Mouse (Mus musculus) midbrain, embryonic 12.5 days (tissue): ENCODE data around the gene Abhd12. TPM values are rescaled to one million over a fixed set of nuclear protein-coding genes. Genes with fewer than 3 reads are reported as not detected.

Experiments
- ATAC-seq: fragments of 200-750 bp; cut with Nextera tagmentation; 2 replicates; pipeline ENCODE4 v1.8.0; 2017; ENCODE audit warnings: low read depth, moderate TSS enrichment, moderate library complexity; ENCODE audit not compliant: low FRiP score
- H3K27ac ChIP-seq: fragments of 300-500 bp; sonication (generic); replicated peaks from 2 replicates; pipeline ENCODE4 v1.5.1; 2016; ENCODE audit warnings: mild to moderate bottlenecking
- H3K27me3 ChIP-seq: fragments of 300-500 bp; sonication (generic); 2 replicates; pipeline ENCODE4 v1.6.1; 2016; ENCODE audit warnings: mild to moderate bottlenecking
- H3K36me3 ChIP-seq: fragments of 300-500 bp; sonication (generic); 2 replicates; pipeline ENCODE4 v1.6.1; 2016
- H3K4me1 ChIP-seq: fragments of 300-500 bp; sonication (generic); 2 replicates; pipeline ENCODE4 v1.6.1; 2016
- H3K4me2 ChIP-seq: fragments of 300-500 bp; sonication (generic); replicated peaks from 2 replicates; pipeline ENCODE4 v1.6.1; 2016; ENCODE audit warnings: mild to moderate bottlenecking, moderate library complexity
- H3K4me3 ChIP-seq: fragments of 300-500 bp; sonication (generic); 2 replicates; pipeline ENCODE4 v1.5.1; 2016; ENCODE audit warnings: mild to moderate bottlenecking
- H3K9ac ChIP-seq: fragments of 300-500 bp; sonication (generic); replicated peaks from 2 replicates; pipeline ENCODE4 v1.6.1; 2016; ENCODE audit warnings: mild to moderate bottlenecking, moderate library complexity
- H3K9me3 ChIP-seq: fragments of 300-500 bp; sonication (generic); 2 replicates; pipeline ENCODE4 v1.6.1; 2016; ENCODE audit warnings: mild to moderate bottlenecking
- WGBS: fragments of 180-500 bp; shearing (Covaris S2); methylation state at CpG from one replicate; pipeline ENCODE4 v1.1.7; 2016; 5-methylcytosine and 5-hydroxymethylcytosine counted together
- polyA plus RNA-seq: library from polyadenylated mRNA; unstranded; fragments of >200 nt; fragmentation: Nextera tagmentation; extraction: Ambion mirVana; gene quantifications from 2 replicates; pipeline ENCODE4 v1.2.1, GENCODE M21; 2016

Gene Abhd12
- polyA plus RNA-seq, 1 experiment from 2014 or later = 65.5 TPM

- peak within 1 kb of the TSS; percentile 92 for H3K4me3 ChIP-seq
- peak within 1 kb of the TSS; percentile 92 for H3K9ac ChIP-seq
- ATAC-seq = no peak
- H3K4me1 ChIP-seq = peaks cover 19% of the 10 kb centered on the region
- no peaks in the 10 kb centered on the region for H3K27me3 ChIP-seq
- peak within 1 kb of the TSS; percentile 89 for H3K27ac ChIP-seq
- 41% methylated on average over 9 of the region's 9 CpGs for WGBS
- peak within 1 kb of the TSS; percentile 89 for H3K4me2 ChIP-seq
- H3K36me3 ChIP-seq = peaks cover 7% of the 10 kb centered on the region; the same call in 1 of the 2 replicates
- H3K9me3 ChIP-seq = no peaks in the 10 kb centered on the region
These were observed 452 bp upstream of the Abhd12 start, which contains the start of gene Gins1 for GRCm38 (mm10) chr2:150904936-150905450. TSS of gene Gins1 (plus strand) at chr2:150905400.

GRCm38 (mm10) chr2:150902347-150902746 is 2.2 kb downstream of the Abhd12 start:
- no peak overlapping the region for H3K4me2 ChIP-seq
- 89% methylated on average over 8 of the region's 8 CpGs for WGBS
- no peak overlapping the region for H3K9ac ChIP-seq
- ATAC-seq = no peak
- H3K9me3 ChIP-seq = no peaks in the 10 kb centered on the region
- no peak overlapping the region for H3K4me3 ChIP-seq
- H3K27me3 ChIP-seq = no peaks in the 10 kb centered on the region
- no peak overlapping the region for H3K27ac ChIP-seq
- H3K36me3 ChIP-seq = peaks cover 7% of the 10 kb centered on the region; the same call in 1 of the 2 replicates
- peaks cover 18% of the 10 kb centered on the region for H3K4me1 ChIP-seq

DNA sequence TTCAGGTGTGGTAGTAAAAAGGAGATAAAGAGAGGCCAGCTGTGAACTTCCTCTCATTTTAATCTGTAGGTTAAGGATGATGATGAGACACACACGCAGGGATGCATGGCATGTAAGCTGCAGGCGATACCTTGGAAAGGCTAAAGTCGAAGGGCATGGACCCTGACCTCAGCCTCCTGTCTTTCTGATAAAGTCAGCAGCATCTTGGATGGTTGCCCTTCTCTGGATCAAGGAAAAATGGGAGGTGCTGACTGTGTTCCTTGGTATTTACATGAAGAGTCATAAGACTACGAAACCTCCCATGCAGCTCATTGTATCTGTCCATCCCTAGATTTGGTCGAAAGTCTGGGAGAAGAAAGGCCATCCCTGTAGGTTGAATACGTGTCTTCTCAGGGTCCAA is 4.2 kb downstream of the Abhd12 start:
- no peak overlapping the region for H3K9ac ChIP-seq
- 95% methylated on average over 6 of the region's 6 CpGs for WGBS

DNA sequence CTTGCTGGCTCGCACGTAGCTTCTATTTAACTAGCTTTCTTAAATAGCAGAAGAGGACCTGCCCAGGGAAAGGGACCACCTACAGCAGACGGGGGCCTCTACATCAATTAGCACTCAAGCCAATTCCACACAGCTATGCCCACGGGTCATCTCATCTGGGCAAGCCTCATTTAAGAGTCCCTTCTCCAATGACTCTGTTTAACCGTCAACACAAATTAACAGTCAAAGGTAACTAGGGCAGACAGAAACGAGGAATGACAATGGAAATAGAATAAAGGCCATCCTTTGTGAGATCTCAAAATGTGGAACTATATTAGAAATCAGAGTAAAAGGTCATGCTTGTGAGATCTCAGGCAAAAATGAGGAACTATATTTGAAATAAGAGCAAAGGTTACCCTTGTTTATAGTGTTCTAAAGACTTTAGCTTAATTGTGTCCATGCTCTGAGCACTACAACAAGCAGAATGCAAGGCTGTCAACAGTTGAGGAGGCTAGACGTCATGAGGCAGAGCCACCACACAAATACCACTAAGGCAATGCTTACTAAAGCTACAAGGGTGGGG is 8.8 kb downstream of the Abhd12 start:
- H3K4me1 ChIP-seq = no peaks in the 10 kb centered on the region
- no peak overlapping the region for H3K27ac ChIP-seq
- no peak overlapping the region for H3K4me2 ChIP-seq
- WGBS = 87% methylated on average over 7 of the region's 7 CpGs
- ATAC-seq = no peak
- H3K27me3 ChIP-seq = no peaks in the 10 kb centered on the region
- H3K4me3 ChIP-seq = no peak overlapping the region
- H3K9me3 ChIP-seq = no peaks in the 10 kb centered on the region
- no peak overlapping the region for H3K9ac ChIP-seq
- peaks cover 7% of the 10 kb centered on the region; the same call in 1 of the 2 replicates for H3K36me3 ChIP-seq

More for the DNA sequence above, 4.2 kb downstream of the Abhd12 start:
- Histone ChIP-seq H3K27me3 (no peaks in the 10 kb centered on the region), H3K4me3 (no peak overlapping the region), H3K4me2 (no peak overlapping the region), H3K4me1 (peaks cover 18% of the 10 kb centered on the region), H3K27ac (no peak overlapping the region), H3K36me3 (peaks cover 7% of the 10 kb centered on the region; the same call in 1 of the 2 replicates), H3K9me3 (no peaks in the 10 kb centered on the region)
- no peak for ATAC-seq

- H3K36me3 ChIP-seq = no peaks in the 10 kb centered on the region
- no peak overlapping the region for H3K4me2 ChIP-seq
- H3K4me1 ChIP-seq = no peaks in the 10 kb centered on the region
- no peak overlapping the region for H3K4me3 ChIP-seq
- H3K9me3 ChIP-seq = no peaks in the 10 kb centered on the region
- H3K9ac ChIP-seq = no peak overlapping the region
- H3K27me3 ChIP-seq = no peaks in the 10 kb centered on the region
- no peak for ATAC-seq
- H3K27ac ChIP-seq = no peak overlapping the region
- WGBS = 93% methylated on average over 2 of the region's 2 CpGs
These were observed 9.8 kb downstream of the Abhd12 start for GRCm38 (mm10) chr2:150894617-150895267.

- Histone ChIP-seq H3K36me3 (no peaks in the 10 kb centered on the region), H3K27me3 (no peaks in the 10 kb centered on the region), H3K9ac (no peak overlapping the region), H3K9me3 (no peaks in the 10 kb centered on the region), H3K4me2 (no peak overlapping the region), H3K27ac (no peak overlapping the region), H3K4me1 (no peaks in the 10 kb centered on the region), H3K4me3 (no peak overlapping the region)
- 87% methylated on average over 2 of the region's 2 CpGs for WGBS
- ATAC-seq = no peak
These were observed 17.2 kb downstream of the Abhd12 start for GRCm38 (mm10) chr2:150887370-150887769.

GRCm38 (mm10) chr2:150886315-150886714 is 18.2 kb downstream of the Abhd12 start:
- no peaks in the 10 kb centered on the region for H3K9me3 ChIP-seq
- no peak overlapping the region for H3K4me3 ChIP-seq
- no peaks in the 10 kb centered on the region for H3K36me3 ChIP-seq
- no peak overlapping the region for H3K4me2 ChIP-seq
- no peaks in the 10 kb centered on the region for H3K4me1 ChIP-seq
- ATAC-seq = no peak
- H3K27me3 ChIP-seq = no peaks in the 10 kb centered on the region
- no peak overlapping the region for H3K9ac ChIP-seq
- no peak overlapping the region for H3K27ac ChIP-seq

DNA sequence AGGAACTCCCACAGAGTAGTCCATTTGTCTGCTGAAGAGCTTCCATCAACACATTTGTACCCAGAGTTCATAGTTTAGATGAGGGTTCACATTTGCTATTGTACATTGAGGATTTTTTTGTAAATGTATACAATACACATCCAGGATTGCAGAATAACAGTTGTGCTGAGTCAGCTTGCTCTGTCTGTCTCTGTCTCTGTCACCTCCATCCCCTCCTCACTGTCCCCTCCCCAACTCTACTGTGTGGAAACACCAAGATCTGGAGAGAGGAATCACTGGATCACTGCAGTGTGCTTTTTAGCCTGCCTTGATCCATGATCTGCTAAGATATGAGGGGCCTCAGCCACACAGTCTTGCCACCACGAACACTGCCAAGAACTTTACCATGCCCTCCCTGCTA is 18.7 kb downstream of the Abhd12 start:
- Histone ChIP-seq H3K4me2 (no peak overlapping the region), H3K4me3 (no peak overlapping the region), H3K27me3 (no peaks in the 10 kb centered on the region), H3K36me3 (no peaks in the 10 kb centered on the region), H3K27ac (no peak overlapping the region), H3K4me1 (no peaks in the 10 kb centered on the region), H3K9ac (no peak overlapping the region), H3K9me3 (no peaks in the 10 kb centered on the region)
- no peak for ATAC-seq
- 91% methylated on average over 1 of the region's 1 CpGs for WGBS

GRCm38 (mm10) chr2:150884779-150885110 is 19.8 kb downstream of the Abhd12 start:
- Histone ChIP-seq H3K4me3 (no peak overlapping the region), H3K27me3 (no peaks in the 10 kb centered on the region), H3K4me2 (no peak overlapping the region), H3K36me3 (no peaks in the 10 kb centered on the region), H3K9me3 (no peaks in the 10 kb centered on the region), H3K27ac (no peak overlapping the region), H3K4me1 (no peaks in the 10 kb centered on the region), H3K9ac (no peak overlapping the region)
- ATAC-seq = 0 out of 2 replicates have a peak, but pooled peaks have one; percentile 23
- 95% methylated on average over 1 of the region's 1 CpGs for WGBS

DNA sequence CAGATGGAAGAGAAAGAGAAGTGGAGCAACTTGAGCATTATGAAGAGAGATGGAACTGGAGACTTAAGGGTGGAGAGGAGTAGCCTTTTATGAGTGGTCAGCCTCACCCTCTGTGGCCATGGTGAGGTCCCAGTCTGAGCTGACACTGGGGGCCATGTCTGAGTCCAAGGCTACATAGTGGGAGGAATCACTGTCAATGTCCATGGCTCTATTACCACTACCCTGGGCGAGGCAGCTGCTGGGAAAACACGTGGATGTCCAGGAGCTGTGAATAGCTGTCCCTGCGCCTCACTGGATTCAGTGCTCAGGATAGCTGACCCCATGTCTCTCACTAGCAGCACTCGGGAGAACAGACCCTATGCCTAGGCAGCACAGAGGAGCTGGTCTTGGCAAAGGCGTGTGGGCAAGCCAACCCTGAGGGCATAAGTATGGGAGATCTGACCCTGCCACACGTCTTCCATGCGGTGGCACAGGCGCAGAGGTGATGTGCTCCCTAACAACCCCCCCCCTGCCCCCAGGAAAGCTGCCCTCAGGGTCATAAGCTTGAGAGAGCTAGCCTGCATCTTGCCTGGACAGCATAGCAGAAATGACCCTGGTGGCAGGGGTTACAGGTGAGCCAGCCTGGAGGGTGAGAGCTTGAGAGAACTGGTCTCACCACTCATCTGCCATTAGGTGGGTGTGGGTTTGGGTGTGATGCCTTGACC is 20.3 kb downstream of the Abhd12 start:
- H3K36me3 ChIP-seq = no peaks in the 10 kb centered on the region
- H3K4me2 ChIP-seq = no peak overlapping the region
- H3K4me3 ChIP-seq = no peak overlapping the region
- no peaks in the 10 kb centered on the region for H3K9me3 ChIP-seq
- ATAC-seq = 0 out of 2 replicates have a peak, but pooled peaks have one; percentile 12
- 90% methylated on average over 8 of the region's 8 CpGs for WGBS
- no peaks in the 10 kb centered on the region for H3K27me3 ChIP-seq
- H3K27ac ChIP-seq = no peak overlapping the region
- H3K9ac ChIP-seq = no peak overlapping the region
- H3K4me1 ChIP-seq = no peaks in the 10 kb centered on the region

GRCm38 (mm10) chr2:150877561-150877960 is 27.0 kb downstream of the Abhd12 start:
- H3K27ac ChIP-seq = no peak overlapping the region
- H3K36me3 ChIP-seq = no peaks in the 10 kb centered on the region
- no peaks in the 10 kb centered on the region for H3K9me3 ChIP-seq
- no peaks in the 10 kb centered on the region for H3K4me1 ChIP-seq
- no peak overlapping the region for H3K4me2 ChIP-seq
- no peak overlapping the region for H3K9ac ChIP-seq
- no peak for ATAC-seq
- 85% methylated on average over 4 of the region's 4 CpGs for WGBS
- H3K4me3 ChIP-seq = no peak overlapping the region
- no peaks in the 10 kb centered on the region for H3K27me3 ChIP-seq

DNA sequence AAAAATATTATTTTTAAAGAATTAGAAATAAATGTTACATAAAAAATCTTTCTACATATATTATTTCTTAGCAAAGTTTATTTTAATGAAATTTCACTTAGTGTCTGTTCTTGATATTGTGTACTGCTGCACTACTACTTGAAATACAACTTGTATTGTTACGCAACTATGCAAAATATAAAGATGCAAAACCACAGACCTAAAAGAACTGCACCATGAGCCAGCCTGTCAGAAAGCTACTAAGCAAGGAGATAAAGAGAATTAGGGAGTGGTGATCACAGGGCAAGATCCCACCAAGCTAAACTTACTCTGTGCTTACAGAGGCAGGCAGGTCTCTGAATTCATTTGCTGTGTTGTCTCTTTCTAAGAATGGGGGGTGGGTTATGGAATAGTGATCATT is 29.3 kb downstream of the Abhd12 start:
- ATAC-seq = no peak
- Histone ChIP-seq H3K27ac (no peak overlapping the region), H3K4me1 (no peaks in the 10 kb centered on the region), H3K4me2 (no peak overlapping the region), H3K36me3 (no peaks in the 10 kb centered on the region), H3K9me3 (no peaks in the 10 kb centered on the region), H3K9ac (no peak overlapping the region), H3K4me3 (no peak overlapping the region), H3K27me3 (no peaks in the 10 kb centered on the region)
- WGBS = 98% methylated on average over 1 of the region's 1 CpGs
